Mouse (Mus musculus) myocyte (in vitro differentiated cells): ENCODE results near the gene H2-DMb1. TPM values are rescaled to one million over a fixed set of nuclear protein-coding genes. Genes with fewer than 3 reads are reported as not detected.

ENCODE experiments used
- H3K27me3 ChIP-seq: one replicate; pipeline ENCODE4 v1.6.1; 2011; ENCODE audit not compliant: control insufficient read depth, insufficient read depth, insufficient read length
- H3K36me3 ChIP-seq: one replicate; pipeline ENCODE4 v1.6.1; 2011; ENCODE audit not compliant: control insufficient read depth, insufficient read depth
- H3K4me2 ChIP-seq: one replicate; pipeline ENCODE4 v1.6.1; 2011; ENCODE audit warnings: low read depth, control low read depth
- H3K4me3 ChIP-seq: one replicate; pipeline ENCODE4 v1.5.1; 2011; ENCODE audit warnings: mild to moderate bottlenecking, control low read depth, moderate library complexity
- H3K79me2 ChIP-seq: one replicate; pipeline ENCODE4 v1.6.1; 2011; ENCODE audit not compliant: control insufficient read depth, insufficient read depth
- H3ac ChIP-seq: one replicate; pipeline ENCODE4 v1.6.1; 2011; ENCODE audit not compliant: control insufficient read depth, insufficient read length
- CEBPB ChIP-seq: IDR thresholded peaks from 2 replicates; pipeline ENCODE4 v1.6.1; 2011; ENCODE audit warnings: mild to moderate bottlenecking, moderate library complexity; ENCODE audit not compliant: poor library complexity, insufficient read depth, severe bottlenecking
- E2F4 ChIP-seq: IDR thresholded peaks from one replicate; pipeline ENCODE4 v1.6.1; 2011; ENCODE audit warnings: mild to moderate bottlenecking, control low read depth, moderate library complexity; ENCODE audit not compliant: insufficient read depth
- MAX ChIP-seq: IDR thresholded peaks from one replicate; pipeline ENCODE4 v1.6.1; 2011; ENCODE audit warnings: low read depth, mild to moderate bottlenecking, control low read depth
- MYOD1 ChIP-seq, 3 experiments: IDR thresholded peaks; one replicate each; pipeline ENCODE4 v1.6.1; 2011; ENCODE audit warnings: control low read depth in 2 of 3, low read depth in 2 of 3, mild to moderate bottlenecking in 2 of 3, moderate library complexity in 1 of 3; ENCODE audit not compliant: insufficient read length in 2 of 3, control insufficient read depth in 1 of 3
- MYOG ChIP-seq, 3 experiments: IDR thresholded peaks; one replicate each; pipeline ENCODE4 v1.6.1; 2011; ENCODE audit warnings: control low read depth in 2 of 3, low read depth in 2 of 3, mild to moderate bottlenecking in 2 of 3; ENCODE audit not compliant: insufficient read length in 2 of 3, control insufficient read depth in 1 of 3, insufficient read depth in 1 of 3
- POLR2A ChIP-seq: IDR thresholded peaks from one replicate; pipeline ENCODE4 v1.6.1; 2011; ENCODE audit warnings: low read depth, mild to moderate bottlenecking, control low read depth, moderate library complexity; ENCODE audit not compliant: insufficient read length
- POLR2AphosphoS2 ChIP-seq: IDR thresholded peaks from one replicate; pipeline ENCODE4 v1.6.1; 2011; ENCODE audit warnings: low read depth, control low read depth; ENCODE audit not compliant: insufficient read length
- REST ChIP-seq: IDR thresholded peaks from one replicate; pipeline ENCODE4 v1.6.1; 2011; ENCODE audit warnings: mild to moderate bottlenecking, control low read depth, moderate library complexity; ENCODE audit not compliant: insufficient read depth, insufficient read length
- SRF ChIP-seq: IDR thresholded peaks from one replicate; pipeline ENCODE4 v1.6.1; 2011; ENCODE audit warnings: low read depth; ENCODE audit not compliant: control insufficient read depth, insufficient read length
- TCF12 ChIP-seq: IDR thresholded peaks from one replicate; pipeline ENCODE4 v1.6.1; 2011; ENCODE audit warnings: mild to moderate bottlenecking, control low read depth; ENCODE audit not compliant: poor library complexity, insufficient read depth, severe bottlenecking
- TCF3 ChIP-seq: IDR thresholded peaks from one replicate; pipeline ENCODE4 v1.6.1; 2011; ENCODE audit warnings: low read depth, control low read depth; ENCODE audit not compliant: insufficient read length
- USF1 ChIP-seq: IDR thresholded peaks from one replicate; pipeline ENCODE4 v1.6.1; 2011; ENCODE audit warnings: low read depth, mild to moderate bottlenecking, control low read depth, moderate library complexity
- polyA plus RNA-seq: library from polyadenylated mRNA; unstranded; fragments of >200 nt; fragmentation: generic; extraction: Trizol; gene quantifications from one replicate; pipeline ENCODE4 v1.2.1, GENCODE M21; 2012; ENCODE audit warnings: missing spikeins

Gene H2-DMb1
- polyA plus RNA-seq, 1 experiment: not detected

- Histone ChIP-seq H3K79me2 (no peaks in the 10 kb centered on the region), H3K27me3 (peaks cover 50% of the 10 kb centered on the region), H3K36me3 (no peaks in the 10 kb centered on the region), H3K4me3 (no peak overlapping the region), H3K4me2 (no peak overlapping the region), H3ac (no peak overlapping the region)
- TF ChIP-seq MYOD1 (IDR thresholded peaks at IDR 0.05; ENCODE audit: control insufficient read depth in 1 of 3, insufficient read length in 2 of 3, low read depth in 2 of 3) (no peak), SRF (no peak), TCF12 (no peak), MAX (no peak), TCF3 (no peak), E2F4 (no peak), POLR2A (no peak), USF1 (no peak)
These were observed 7.9 kb upstream of the H2-DMb1 start for GRCm38 (mm10) chr17:34144960-34145371.

DNA sequence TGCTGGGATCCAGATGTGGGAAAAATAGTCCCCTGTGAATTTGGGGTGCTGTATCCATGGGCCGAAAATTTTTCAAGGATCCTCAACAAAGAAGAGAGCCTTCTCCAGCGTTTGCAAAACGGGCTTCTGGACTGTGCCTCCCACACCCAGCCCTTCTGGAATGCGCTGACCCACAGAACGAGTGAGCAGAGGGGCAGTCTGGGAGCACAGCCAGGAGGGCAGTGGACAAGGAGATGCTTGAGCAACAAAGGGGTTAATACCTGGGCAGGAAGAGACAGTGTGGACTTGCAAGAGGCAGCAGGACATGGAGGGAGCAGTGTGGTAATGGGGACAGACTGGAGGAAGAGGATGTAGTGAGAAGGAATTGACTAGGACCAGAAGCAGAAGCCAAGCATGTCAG is 2.7 kb downstream of the H2-DMb1 start:
- Histone ChIP-seq H3K4me2 (no peak overlapping the region), H3K4me3 (no peak overlapping the region), H3K36me3 (no peaks in the 10 kb centered on the region), H3K79me2 (no peaks in the 10 kb centered on the region), H3K27me3 (peaks cover 5% of the 10 kb centered on the region), H3ac (no peak overlapping the region)
- TF ChIP-seq SRF: no peak
- no peak for TF ChIP-seq REST
- no peak for TF ChIP-seq TCF12
- no peak for TF ChIP-seq CEBPB
- TF ChIP-seq MAX: no peak
- TF ChIP-seq E2F4: no peak
- no peak for TF ChIP-seq POLR2AphosphoS2
- TF ChIP-seq POLR2A: no peak
- TF ChIP-seq MYOD1 (IDR thresholded peaks at IDR 0.05; ENCODE audit: control insufficient read depth in 1 of 3, insufficient read length in 2 of 3, low read depth in 2 of 3): no peak
- no peak for TF ChIP-seq TCF3
- TF ChIP-seq MYOG (IDR thresholded peaks at IDR 0.05; ENCODE audit: control insufficient read depth in 1 of 3, insufficient read depth in 1 of 3, insufficient read length in 2 of 3, low read depth in 2 of 3): no peak
- no peak for TF ChIP-seq USF1

DNA sequence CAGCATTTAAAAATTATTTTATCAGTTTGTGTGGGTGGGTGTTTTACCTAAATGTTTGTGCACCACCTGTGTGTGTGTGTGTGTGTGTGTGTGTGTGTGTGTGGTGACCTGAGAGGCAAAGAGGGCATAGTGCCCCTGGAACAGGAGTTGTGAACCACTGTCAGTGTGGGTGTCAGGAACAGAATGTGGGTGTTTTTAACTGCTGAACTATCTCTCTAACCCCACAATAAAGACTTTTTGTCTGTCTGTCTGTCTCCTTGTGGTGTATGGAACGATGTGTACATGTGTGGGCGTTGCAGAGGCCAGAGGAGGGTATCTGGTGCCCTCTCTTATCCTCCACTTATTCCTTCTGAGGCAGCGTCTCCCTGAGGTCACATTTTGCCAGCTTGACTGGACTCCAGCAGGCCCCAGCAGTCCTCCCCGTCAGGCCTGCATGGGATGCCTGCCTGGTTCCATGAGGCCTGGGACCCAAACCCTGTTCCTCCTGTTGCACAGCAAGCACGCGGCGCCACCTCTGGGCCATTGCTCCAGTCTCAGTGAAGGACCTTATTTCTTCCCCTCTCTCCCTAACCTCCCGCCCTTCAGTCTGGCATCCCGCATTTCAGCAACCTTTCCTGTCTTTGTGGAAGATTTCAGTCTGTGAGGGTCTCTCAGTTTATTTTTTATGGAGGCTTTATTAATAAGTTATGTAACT is 11.5 kb downstream of the H2-DMb1 start:
- H3K4me2 ChIP-seq: no peak overlapping the region
- peaks cover 49% of the 10 kb centered on the region for H3K27me3 ChIP-seq
- TF ChIP-seq POLR2A (no peak), E2F4 (no peak)
- H3K79me2 ChIP-seq: no peaks in the 10 kb centered on the region
- H3K4me3 ChIP-seq: no peak overlapping the region
- H3K36me3 ChIP-seq: no peaks in the 10 kb centered on the region
- H3ac ChIP-seq: no peak overlapping the region

GRCm38 (mm10) chr17:34165033-34165730 is 12.3 kb downstream of the H2-DMb1 start:
- no peak overlapping the region for H3ac ChIP-seq
- H3K4me2 ChIP-seq: no peak overlapping the region
- H3K36me3 ChIP-seq: no peaks in the 10 kb centered on the region
- peaks cover 47% of the 10 kb centered on the region for H3K27me3 ChIP-seq
- no peak for TF ChIP-seq TCF12
- TF ChIP-seq MAX: no peak
- TF ChIP-seq POLR2A: no peak
- no peak for TF ChIP-seq POLR2AphosphoS2
- no peak for TF ChIP-seq CEBPB
- no peak for TF ChIP-seq E2F4
- no peak for TF ChIP-seq USF1
- no peak overlapping the region for H3K4me3 ChIP-seq
- no peaks in the 10 kb centered on the region for H3K79me2 ChIP-seq

DNA sequence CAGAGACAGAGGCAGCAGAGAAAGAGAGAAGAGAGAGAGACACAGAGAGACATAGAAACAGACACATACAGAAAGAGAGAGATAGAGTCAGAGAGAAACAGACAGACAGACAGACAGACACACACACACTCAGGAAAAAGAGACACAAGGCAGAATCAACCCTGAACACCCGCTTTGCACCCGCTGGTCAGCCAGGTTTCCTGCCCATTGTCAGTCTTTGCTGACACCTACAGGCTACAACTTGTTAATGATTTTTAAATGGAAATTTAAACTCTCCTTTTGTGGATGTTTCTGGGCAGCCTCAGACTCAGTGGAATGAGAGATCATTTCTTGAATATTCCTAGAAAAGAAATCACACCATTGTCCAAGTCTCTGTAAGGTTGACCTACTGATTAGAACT is 16.4 kb downstream of the H2-DMb1 start:
- H3K36me3 ChIP-seq: no peaks in the 10 kb centered on the region
- TF ChIP-seq E2F4 (no peak), MYOD1 (IDR thresholded peaks at IDR 0.05; ENCODE audit: control insufficient read depth in 1 of 3, insufficient read length in 2 of 3, low read depth in 2 of 3) (no peak), POLR2A (no peak), USF1 (no peak), POLR2AphosphoS2 (no peak)

More for the DNA sequence above, 16.4 kb downstream of the H2-DMb1 start:
- peaks cover 16% of the 10 kb centered on the region for H3K27me3 ChIP-seq
- H3K79me2 ChIP-seq: no peaks in the 10 kb centered on the region
- H3K4me2 ChIP-seq: no peak overlapping the region
- H3K4me3 ChIP-seq: no peak overlapping the region
- H3ac ChIP-seq: no peak overlapping the region
